Mouse (Mus musculus) R1 (cell line): ENCODE data around the gene Sparcl1.

Experiments
- DNase-seq: peaks from one replicate; pipeline ENCODE4 v3.0.0-alpha.2; 2018; ENCODE audit warnings: low read depth, low spot score

Sparcl1 gene

GRCm38 (mm10) chr5:104113491-104114172, at the start of gene Sparcl1:
Sparcl1 (minus strand) TSS chr5:104113733.
- no peak for DNase-seq

GRCm38 (mm10) chr5:104161390-104161789, 47.9 kb upstream of the Sparcl1 start:
- DNase-seq, result no peak

- DNase-seq, result no peak
Measured at GRCm38 (mm10) chr5:104160581-104160980, 47.0 kb upstream of the Sparcl1 start.

GRCm38 (mm10) chr5:104158332-104159052, 45.0 kb upstream of the Sparcl1 start:
- no peak for DNase-seq

GRCm38 (mm10) chr5:104157701-104158100, 44.2 kb upstream of the Sparcl1 start:
- no peak for DNase-seq

- DNase-seq, result no peak
Measured at GRCm38 (mm10) chr5:104150196-104150595, 36.7 kb upstream of the Sparcl1 start.

- peak; percentile 7 for DNase-seq
Measured at GRCm38 (mm10) chr5:104149349-104149748, 35.8 kb upstream of the Sparcl1 start.

- DNase-seq, result no peak
Measured at GRCm38 (mm10) chr5:104144057-104144456, 30.5 kb upstream of the Sparcl1 start.

GRCm38 (mm10) chr5:104141067-104141466, 27.5 kb upstream of the Sparcl1 start:
- no peak for DNase-seq

- no peak for DNase-seq
Measured at GRCm38 (mm10) chr5:104137920-104138541, 24.5 kb upstream of the Sparcl1 start.

GRCm38 (mm10) chr5:104133752-104134151, 20.2 kb upstream of the Sparcl1 start:
- DNase-seq, result no peak

- DNase-seq, result peak; percentile 32
Measured at GRCm38 (mm10) chr5:104131544-104131943, 18.0 kb upstream of the Sparcl1 start.

GRCm38 (mm10) chr5:104130891-104131290, 17.4 kb upstream of the Sparcl1 start:
- no peak for DNase-seq

- DNase-seq, result no peak
Measured at GRCm38 (mm10) chr5:104128281-104129031, 14.9 kb upstream of the Sparcl1 start.

- DNase-seq, result no peak
Measured at GRCm38 (mm10) chr5:104127351-104127750, 13.8 kb upstream of the Sparcl1 start.

GRCm38 (mm10) chr5:104126561-104127320, 13.2 kb upstream of the Sparcl1 start:
- peak; percentile 16 for DNase-seq

GRCm38 (mm10) chr5:104124016-104124658, 10.6 kb upstream of the Sparcl1 start:
- no peak for DNase-seq

GRCm38 (mm10) chr5:104115890-104116289, 2.4 kb upstream of the Sparcl1 start:
- DNase-seq, result no peak

- DNase-seq, result peak; percentile 50
Measured at GRCm38 (mm10) chr5:104115118-104115517, 1.6 kb upstream of the Sparcl1 start.

GRCm38 (mm10) chr5:104112511-104112910, 1.0 kb downstream of the Sparcl1 start:
- no peak for DNase-seq

GRCm38 (mm10) chr5:104112016-104112415, 1.5 kb downstream of the Sparcl1 start:
- peak; percentile 68 for DNase-seq
